Mouse (Mus musculus): ENCODE measurements around the gene Lyz1.
"Not testable (repeated sequence)": the region's sequence is repeated elsewhere in the genome, so short reads cannot be mapped to it uniquely, and the experiment has no call there.

Lyz1 gene

GRCm38 (mm10) chr10:117292671-117293070 is at the start of gene Lyz1:
TSS of gene Lyz1 (minus strand) at chr10:117292868.
- in situ Hi-C loops (cut with MboI, MseI), result no loop called here

GRCm38 (mm10) chr10:117342406-117342805 is 49.7 kb upstream of the Lyz1 start:
- in situ Hi-C loops (cut with MboI, MseI), result no loop called here

GRCm38 (mm10) chr10:117341029-117341428 is 48.4 kb upstream of the Lyz1 start:
- in situ Hi-C loops (cut with MboI, MseI), result no loop called here

- in situ Hi-C loops (cut with MboI, MseI), result no loop called here
Measured at GRCm38 (mm10) chr10:117339241-117339640, 46.6 kb upstream of the Lyz1 start.

- in situ Hi-C loops (cut with MboI, MseI), result no loop called here
Measured at GRCm38 (mm10) chr10:117337946-117338345, 45.3 kb upstream of the Lyz1 start.

GRCm38 (mm10) chr10:117335649-117336048 is 43.0 kb upstream of the Lyz1 start:
- in situ Hi-C loops (cut with MboI, MseI), result no loop called here

GRCm38 (mm10) chr10:117330521-117330920 is 37.9 kb upstream of the Lyz1 start:
- in situ Hi-C loops (cut with MboI, MseI), result no loop called here

GRCm38 (mm10) chr10:117323782-117324181 is 31.1 kb upstream of the Lyz1 start:
- in situ Hi-C loops (cut with MboI, MseI), result no loop called here

GRCm38 (mm10) chr10:117322630-117323029 is 30.0 kb upstream of the Lyz1 start:
- in situ Hi-C loops (cut with MboI, MseI), result no loop called here

GRCm38 (mm10) chr10:117320571-117320981 is 27.9 kb upstream of the Lyz1 start:
- in situ Hi-C loops (cut with MboI, MseI), result no loop called here

GRCm38 (mm10) chr10:117316391-117316790 is 23.7 kb upstream of the Lyz1 start:
- in situ Hi-C loops (cut with MboI, MseI), result no loop called here

- in situ Hi-C loops (cut with MboI, MseI), result no loop called here
Measured at GRCm38 (mm10) chr10:117313133-117313532, 20.5 kb upstream of the Lyz1 start.

GRCm38 (mm10) chr10:117312168-117312567 is 19.5 kb upstream of the Lyz1 start:
- in situ Hi-C loops (cut with MboI, MseI), result no loop called here

- in situ Hi-C loops (cut with MboI, MseI), result no loop called here
Measured at GRCm38 (mm10) chr10:117304371-117304770, 11.7 kb upstream of the Lyz1 start.

GRCm38 (mm10) chr10:117301688-117302087 is 9.0 kb upstream of the Lyz1 start:
- in situ Hi-C loops (cut with MboI, MseI), result no loop called here

- in situ Hi-C loops (cut with MboI, MseI), result no loop called here
Measured at GRCm38 (mm10) chr10:117299901-117300520, 7.3 kb upstream of the Lyz1 start.

- in situ Hi-C loops (cut with MboI, MseI), result no loop called here
Measured at GRCm38 (mm10) chr10:117299106-117299505, 6.4 kb upstream of the Lyz1 start.

- in situ Hi-C loops (cut with MboI, MseI), result no loop called here
Measured at GRCm38 (mm10) chr10:117298336-117298735, 5.7 kb upstream of the Lyz1 start.

GRCm38 (mm10) chr10:117290936-117291335 is 1.7 kb downstream of the Lyz1 start:
- in situ Hi-C loops (cut with MboI, MseI), result not testable (repeated sequence)

- in situ Hi-C loops (cut with MboI, MseI), result no loop called here
Measured at GRCm38 (mm10) chr10:117290046-117290870, 2.4 kb downstream of the Lyz1 start.

- in situ Hi-C loops (cut with MboI, MseI), result not testable (repeated sequence)
Measured at GRCm38 (mm10) chr10:117289034-117289505, 3.6 kb downstream of the Lyz1 start.

GRCm38 (mm10) chr10:117288197-117289033 is 4.3 kb downstream of the Lyz1 start:
- in situ Hi-C loops (cut with MboI, MseI), result no loop called here
